17 mouse cellular contexts compared by ENCODE assay signal in the genomic region with DNA sequence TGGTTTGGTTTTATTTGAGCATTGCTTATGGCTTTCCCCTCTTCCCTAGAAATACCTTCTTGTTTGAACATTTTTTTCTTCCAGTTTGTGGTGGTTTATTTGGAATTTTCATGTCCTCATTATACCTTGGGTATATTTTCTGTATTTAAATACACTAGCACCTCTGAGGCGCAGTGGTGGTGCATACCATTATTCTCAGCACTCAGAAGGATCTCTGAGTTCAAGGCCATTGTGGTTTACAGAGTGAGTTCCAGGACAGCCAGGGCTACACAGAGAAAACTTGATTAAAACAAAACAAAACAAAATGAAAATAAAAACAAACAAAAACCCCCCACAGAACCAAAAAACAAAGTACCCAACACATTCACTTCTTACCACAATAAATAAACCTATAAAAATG.
"Had no signal": no experiment of that assay in that cellular context is flagged by ENCODE, and none has a peak within 500 bp of the region (broad histone marks: within the 10 kb centered on the region; RNA-seq: fewer than 3 reads in every experiment).

No protein-coding gene starts in this region.

- H3K36me3 ChIP-seq: midbrain, embryonic 12.5 days; midbrain, embryonic 15.5 days; neural tube, embryonic 13.5 days had no signal

- ATAC-seq: intestine, embryonic 16.5 days; midbrain, embryonic 15.5 days had no signal

- H3K27me3 ChIP-seq: midbrain, embryonic 12.5 days; midbrain, embryonic 15.5 days; neural tube, embryonic 13.5 days had no signal

- H3K4me3 ChIP-seq: layer of hippocampus, adult 2 months; left cerebral cortex, adult 2 months had no signal

- H3K27ac ChIP-seq: layer of hippocampus, adult 2 months; left cerebral cortex, adult 2 months; macrophage; midbrain, embryonic 12.5 days; midbrain, embryonic 15.5 days; neural tube, embryonic 13.5 days had no signal

- H3K9ac ChIP-seq: midbrain, embryonic 12.5 days; midbrain, embryonic 15.5 days had no signal

- DNase-seq: kidney, adult 18-20 months; kidney, adult 9 months; kidney, postnatal 25 days; layer of hippocampus, adult 9-11 months; lung, adult 18-20 months; retina, postnatal 1 day; right cerebral cortex, postnatal 25 days; spleen, adult 18-20 months; thymus, adult 18-20 months; thymus, postnatal 36 days had no signal

- H3K9me3 ChIP-seq: midbrain, embryonic 12.5 days; midbrain, embryonic 15.5 days; neural tube, embryonic 13.5 days had no signal
